Mouse (Mus musculus): ENCODE data around the gene Tmem256. TPM values are rescaled to one million over a fixed set of nuclear protein-coding genes. Genes with fewer than 3 reads are reported as not detected.
A peak's percentile ranks its signal among the peaks of the same experiment; 100 is the strongest.

Gene Tmem256
- polyA plus RNA-seq (2012) = 204 and 212 TPM in 2 replicates

DNA sequence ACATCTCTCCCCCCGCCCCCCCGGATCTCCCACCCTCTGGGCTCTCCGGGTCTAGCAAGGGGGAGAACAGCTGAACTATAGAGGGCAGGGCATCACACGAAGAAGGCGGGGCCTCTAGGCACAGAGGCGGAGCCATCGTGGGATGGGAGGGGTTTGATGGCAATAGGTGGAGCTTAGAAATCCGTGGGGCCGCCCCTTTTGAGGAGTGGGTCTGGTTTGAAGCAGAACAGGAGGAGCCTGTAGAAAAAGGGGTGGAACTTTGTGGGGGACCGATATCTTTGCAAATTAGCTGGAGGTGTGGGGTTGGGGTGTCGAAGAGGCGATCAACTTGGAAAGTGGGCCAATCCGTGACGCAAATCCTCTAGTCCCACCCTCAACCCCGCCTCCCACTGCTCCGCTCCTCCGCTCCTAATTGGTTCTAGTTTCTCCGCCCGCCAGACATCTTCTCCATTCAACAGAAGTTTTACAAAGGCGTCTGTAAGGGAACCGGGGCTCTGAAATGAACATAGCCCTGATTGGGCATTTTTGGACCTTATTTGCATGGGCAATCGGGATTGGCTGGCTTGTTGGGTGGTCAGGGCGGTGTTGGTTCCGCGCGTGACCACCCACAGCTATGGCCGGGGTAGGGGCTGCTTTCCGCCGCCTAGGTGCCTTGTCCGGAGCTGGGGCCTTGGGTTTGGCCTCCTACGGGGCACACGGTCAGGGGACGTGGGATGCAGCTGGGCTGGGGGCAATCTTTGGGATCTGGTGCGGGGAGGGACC, at the start of gene Tmem256:
Tmem256 (plus strand) TSS at position 563 of the 762 bp plus-strand sequence.
- H3K4me3 ChIP-seq (replicated peaks) = peak within 1 kb of the TSS; percentile 89
- peaks cover 2% of the 10 kb centered on the region; the same call in 1 of the 2 replicates for H3K9me3 ChIP-seq (ENCODE audit: control insufficient read depth, low read length)
- H3K36me3 ChIP-seq (ENCODE audit: control insufficient read depth) = peaks cover 9% of the 10 kb centered on the region
- TF ChIP-seq GATA1 (IDR thresholded peaks at IDR 0.05; ENCODE audit: low read length) (no peak), TAL1 (IDR thresholded peaks at IDR 0.05; ENCODE audit: low read length) (no peak)
- peaks cover 48% of the 10 kb centered on the region for H3K27me3 ChIP-seq (ENCODE audit: control insufficient read depth)
- peaks cover 69% of the 10 kb centered on the region for H3K4me1 ChIP-seq (ENCODE audit: control insufficient read depth)

DNA sequence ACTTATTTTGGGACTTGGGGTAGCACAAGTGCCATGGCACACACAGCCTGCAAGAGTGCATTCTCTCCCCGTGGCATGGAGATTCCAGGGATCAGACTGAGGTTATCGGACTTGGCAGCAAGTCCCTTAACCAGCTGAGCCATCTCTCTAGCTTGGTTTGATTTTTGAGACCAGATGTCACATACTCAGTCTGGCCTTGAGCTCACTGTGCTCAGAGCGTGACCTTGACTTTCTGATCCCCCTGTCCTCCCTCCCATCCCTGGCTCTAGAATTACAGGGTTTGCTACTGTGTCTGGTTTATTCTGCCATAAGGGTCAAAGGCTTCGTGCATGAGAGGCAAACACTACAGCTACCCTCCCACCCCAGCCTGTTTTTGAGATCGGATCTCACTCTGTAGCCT, 48.9 kb upstream of the Tmem256 start:
- H3K9me3 ChIP-seq (ENCODE audit: control insufficient read depth, low read length) = no peaks in the 10 kb centered on the region
- no peaks in the 10 kb centered on the region for H3K36me3 ChIP-seq (ENCODE audit: control insufficient read depth)
- H3K27me3 ChIP-seq (ENCODE audit: control insufficient read depth) = peaks cover 30% of the 10 kb centered on the region
- TF ChIP-seq TAL1 (IDR thresholded peaks at IDR 0.05; ENCODE audit: low read length) (no peak), GATA1 (IDR thresholded peaks at IDR 0.05; ENCODE audit: low read length) (no peak)
- peaks cover 14% of the 10 kb centered on the region for H3K4me1 ChIP-seq (ENCODE audit: control insufficient read depth)
- H3K4me3 ChIP-seq (replicated peaks) = no peak overlapping the region

DNA sequence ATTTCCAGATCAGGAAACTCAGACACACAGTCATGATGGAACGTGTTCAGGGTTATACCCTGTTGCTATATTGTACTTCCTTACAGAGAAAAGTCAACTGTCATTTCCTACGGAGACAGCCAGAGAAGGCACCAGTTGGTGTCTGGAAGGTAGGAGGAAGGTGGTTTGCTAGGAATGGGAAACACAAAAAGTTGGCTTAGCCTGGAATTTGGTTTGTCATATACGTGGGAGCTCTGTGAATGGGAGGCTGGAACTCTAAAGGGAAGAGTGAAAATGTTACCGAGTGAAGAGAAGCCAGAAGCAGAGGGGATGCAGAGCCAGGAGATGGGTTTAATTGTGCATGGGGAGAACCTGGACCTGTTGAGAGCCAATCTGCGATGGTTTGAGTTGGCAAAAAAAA, 46.9 kb upstream of the Tmem256 start:
- Histone ChIP-seq H3K36me3 (ENCODE audit: control insufficient read depth) (no peaks in the 10 kb centered on the region), H3K4me3 (replicated peaks) (no peak overlapping the region), H3K4me1 (ENCODE audit: control insufficient read depth) (peaks cover 15% of the 10 kb centered on the region), H3K9me3 (ENCODE audit: control insufficient read depth, low read length) (no peaks in the 10 kb centered on the region), H3K27me3 (ENCODE audit: control insufficient read depth) (peaks cover 39% of the 10 kb centered on the region)
- TF ChIP-seq TAL1 (IDR thresholded peaks at IDR 0.05; ENCODE audit: low read length) (no peak), GATA1 (IDR thresholded peaks at IDR 0.05; ENCODE audit: low read length) (no peak)

DNA sequence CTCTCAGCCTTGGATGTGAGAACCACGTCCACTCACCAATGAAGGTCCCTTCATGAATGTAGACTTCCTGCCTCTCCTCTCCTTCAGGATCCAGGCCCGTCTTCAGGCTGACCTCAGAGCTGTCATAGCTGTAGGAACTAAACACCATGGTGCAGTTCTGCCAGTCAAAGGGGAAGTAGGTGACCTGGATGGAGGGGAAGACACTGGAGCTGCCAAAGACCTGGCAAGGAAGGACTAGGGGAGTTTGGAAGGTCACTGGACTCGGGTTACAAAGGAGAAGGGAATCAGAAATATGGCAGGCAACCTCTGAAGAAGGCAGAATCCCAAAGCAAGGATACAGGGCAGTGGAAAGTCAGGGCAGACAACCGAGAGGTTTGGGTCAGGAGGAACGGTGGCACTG, 44.9 kb upstream of the Tmem256 start:
- TF ChIP-seq GATA1 (IDR thresholded peaks at IDR 0.05; ENCODE audit: low read length) = no peak
- no peak for TF ChIP-seq TAL1 (IDR thresholded peaks at IDR 0.05; ENCODE audit: low read length)

DNA sequence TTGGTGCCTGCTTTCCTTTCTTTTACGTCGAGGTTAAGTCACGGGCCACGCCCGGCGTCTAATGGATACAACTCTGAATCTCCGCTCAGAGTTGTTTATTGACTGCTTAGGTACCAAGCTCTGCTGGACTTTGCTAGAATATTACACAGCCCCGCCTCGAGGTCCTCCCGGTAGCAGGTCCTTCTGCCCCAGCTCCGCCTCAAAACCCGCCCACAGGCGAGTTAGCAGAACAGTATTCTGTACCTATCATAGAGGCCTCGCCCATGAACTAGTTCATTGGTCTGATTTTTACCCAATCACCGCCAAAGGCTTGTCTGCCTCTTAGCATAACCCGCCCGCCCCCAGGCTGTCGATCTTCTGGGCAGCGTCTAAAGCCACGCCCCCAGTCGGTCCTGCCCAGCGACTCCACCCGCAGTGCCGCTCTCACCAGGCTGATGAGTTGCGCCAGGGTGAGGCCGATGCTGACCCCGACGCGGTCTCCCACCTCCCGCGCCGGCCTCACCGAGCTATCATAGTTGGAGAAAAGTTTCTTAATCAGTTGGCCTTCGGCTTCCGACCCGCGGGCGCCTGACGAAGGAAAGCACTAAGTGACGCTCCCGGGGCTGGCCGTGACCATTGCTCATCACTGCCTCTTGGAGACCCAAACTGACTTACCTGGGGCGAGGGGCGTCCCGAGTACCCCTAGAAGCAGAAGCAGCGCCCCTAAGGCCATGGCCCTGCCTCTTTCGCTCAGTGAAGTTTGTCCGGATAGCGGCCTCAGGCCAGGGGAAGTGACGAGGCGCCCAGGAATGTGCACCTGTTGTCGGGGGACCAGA, 42.9 kb upstream of the Tmem256 start, which contains the start of gene Chrnb1:
Chrnb1 (minus strand) TSS at position 776 of the 815 bp plus-strand sequence.
- peaks cover 74% of the 10 kb centered on the region for H3K27me3 ChIP-seq (ENCODE audit: control insufficient read depth)
- H3K4me3 ChIP-seq (replicated peaks) = peak within 1 kb of the TSS; percentile 63
- H3K36me3 ChIP-seq (ENCODE audit: control insufficient read depth) = no peaks in the 10 kb centered on the region
- H3K4me1 ChIP-seq (ENCODE audit: control insufficient read depth) = peaks cover 24% of the 10 kb centered on the region
- H3K9me3 ChIP-seq (ENCODE audit: control insufficient read depth, low read length) = peaks cover 9% of the 10 kb centered on the region; the same call in 1 of the 2 replicates
- TF ChIP-seq GATA1 (IDR thresholded peaks at IDR 0.05; ENCODE audit: low read length) (no peak), TAL1 (IDR thresholded peaks at IDR 0.05; ENCODE audit: low read length) (no peak)

More for the DNA sequence above, 44.9 kb upstream of the Tmem256 start:
- H3K4me1 ChIP-seq (ENCODE audit: control insufficient read depth) = peaks cover 15% of the 10 kb centered on the region
- no peak overlapping the region for H3K4me3 ChIP-seq (replicated peaks)
- H3K36me3 ChIP-seq (ENCODE audit: control insufficient read depth) = no peaks in the 10 kb centered on the region
- peaks cover 59% of the 10 kb centered on the region for H3K27me3 ChIP-seq (ENCODE audit: control insufficient read depth)
- H3K9me3 ChIP-seq (ENCODE audit: control insufficient read depth, low read length) = no peaks in the 10 kb centered on the region; the same call in 1 of the 2 replicates

DNA sequence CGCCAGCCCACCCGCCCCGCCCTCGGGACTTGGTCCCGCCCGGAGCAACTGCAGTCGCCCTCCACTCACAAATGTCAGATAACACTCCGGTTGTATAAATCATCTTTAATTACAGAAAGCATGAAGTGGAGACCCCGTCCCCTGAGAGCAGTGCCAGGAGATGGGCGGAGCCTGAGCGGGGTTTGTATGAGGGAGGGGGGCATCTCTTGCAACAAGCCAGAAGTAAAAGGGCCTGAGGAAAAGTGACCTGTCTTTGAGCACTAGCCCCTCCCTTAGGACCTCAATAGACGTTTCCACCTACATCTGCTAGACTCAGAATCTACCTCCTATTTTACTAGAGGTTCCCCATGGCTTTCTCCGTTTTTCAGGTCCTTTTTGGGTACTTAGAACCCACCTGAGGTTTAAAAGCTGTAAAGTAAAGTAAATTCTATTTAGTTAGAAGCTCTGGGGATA, 42.3 kb upstream of the Tmem256 start:
- no peaks in the 10 kb centered on the region for H3K36me3 ChIP-seq (ENCODE audit: control insufficient read depth)
- peaks cover 14% of the 10 kb centered on the region; the same call in 1 of the 2 replicates for H3K9me3 ChIP-seq (ENCODE audit: control insufficient read depth, low read length)
- peaks cover 29% of the 10 kb centered on the region for H3K4me1 ChIP-seq (ENCODE audit: control insufficient read depth)
- H3K4me3 ChIP-seq (replicated peaks) = peak overlapping the region; percentile 63
- no peak for TF ChIP-seq TAL1 (IDR thresholded peaks at IDR 0.05; ENCODE audit: low read length)
- no peak for TF ChIP-seq GATA1 (IDR thresholded peaks at IDR 0.05; ENCODE audit: low read length)
- H3K27me3 ChIP-seq (ENCODE audit: control insufficient read depth) = peaks cover 78% of the 10 kb centered on the region

DNA sequence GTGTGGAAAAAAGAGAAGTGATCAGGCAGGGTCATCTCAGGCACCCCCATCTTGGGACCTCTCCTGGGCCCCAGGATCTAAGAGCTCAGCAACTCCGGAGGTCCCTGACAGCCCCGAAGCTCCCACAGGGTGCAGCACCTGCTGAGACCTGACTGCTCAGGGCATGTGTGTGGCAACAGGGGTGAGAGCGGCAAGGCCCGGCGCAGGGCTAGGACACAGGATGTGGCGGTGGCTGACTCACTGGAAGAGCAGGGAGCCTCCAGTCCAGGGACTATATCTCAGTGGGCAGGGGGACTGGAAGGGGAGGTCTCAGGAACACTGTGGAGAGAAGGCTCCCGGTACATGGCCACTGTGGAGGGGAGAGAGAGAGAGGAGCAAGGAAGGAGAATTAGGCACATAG, 40.4 kb upstream of the Tmem256 start:
- TF ChIP-seq TAL1 (IDR thresholded peaks at IDR 0.05; ENCODE audit: low read length) (no peak), GATA1 (IDR thresholded peaks at IDR 0.05; ENCODE audit: low read length) (no peak)
- Histone ChIP-seq H3K4me1 (ENCODE audit: control insufficient read depth) (peaks cover 42% of the 10 kb centered on the region), H3K27me3 (ENCODE audit: control insufficient read depth) (peaks cover 86% of the 10 kb centered on the region), H3K4me3 (replicated peaks) (no peak overlapping the region), H3K36me3 (ENCODE audit: control insufficient read depth) (no peaks in the 10 kb centered on the region), H3K9me3 (ENCODE audit: control insufficient read depth, low read length) (peaks cover 32% of the 10 kb centered on the region)

DNA sequence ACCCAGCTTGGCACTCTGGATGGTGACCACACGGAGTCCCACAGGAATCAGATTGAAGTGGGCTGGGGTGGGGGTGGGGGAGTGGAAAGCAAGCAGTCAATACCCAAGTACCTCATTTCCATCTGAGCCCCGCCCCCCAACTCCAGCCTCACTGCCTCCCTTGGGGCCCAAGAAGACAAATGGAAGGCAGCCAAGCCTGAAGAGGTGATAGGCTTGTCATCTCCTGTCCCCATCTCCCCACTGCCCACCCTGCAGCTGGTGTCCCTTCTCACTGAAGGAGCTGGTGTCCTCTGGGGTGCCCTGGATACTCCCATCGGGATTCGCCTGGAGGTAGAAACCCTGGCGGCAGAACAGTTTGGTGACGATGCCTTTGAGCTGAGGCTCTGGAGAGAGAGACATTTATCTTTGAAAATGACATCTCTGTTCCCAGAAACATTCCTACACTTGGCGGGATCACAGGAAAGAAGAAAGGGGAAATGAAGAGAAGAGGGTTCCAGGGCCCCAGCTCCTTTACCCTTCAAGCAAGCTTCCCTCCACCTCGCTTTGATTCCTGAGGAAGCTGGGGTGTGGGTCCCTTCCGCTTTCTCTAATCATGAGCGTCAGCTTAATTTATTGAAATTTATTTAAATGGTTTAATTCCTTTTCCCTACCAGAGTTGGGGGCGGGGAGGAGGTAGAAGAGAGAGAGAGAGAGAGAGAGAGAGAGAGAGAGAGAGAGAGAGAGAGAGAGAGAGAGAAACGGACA, 38.7 kb upstream of the Tmem256 start:
- peaks cover 58% of the 10 kb centered on the region for H3K4me1 ChIP-seq (ENCODE audit: control insufficient read depth)
- TF ChIP-seq TAL1 (IDR thresholded peaks at IDR 0.05; ENCODE audit: low read length) = no peak
- no peak for TF ChIP-seq GATA1 (IDR thresholded peaks at IDR 0.05; ENCODE audit: low read length)
- H3K27me3 ChIP-seq (ENCODE audit: control insufficient read depth) = peaks cover 90% of the 10 kb centered on the region
- H3K4me3 ChIP-seq (replicated peaks) = no peak overlapping the region
- no peaks in the 10 kb centered on the region for H3K36me3 ChIP-seq (ENCODE audit: control insufficient read depth)
- H3K9me3 ChIP-seq (ENCODE audit: control insufficient read depth, low read length) = peaks cover 45% of the 10 kb centered on the region

All from erythroblast, embryonic 14.5 days (primary cell).